Mouse (Mus musculus): Measurements from ENCODE around the gene Siglech.

GRCm38 (mm10) chr7:55722673-55723072 is 45.3 kb upstream of the Siglech start:
- TF ChIP-seq CTCF (IDR thresholded peaks at IDR 0.05; ENCODE audit: control insufficient read depth, insufficient read depth, insufficient replicate concordance, low read depth, low read length) = no peak
- no peak for TF ChIP-seq POLR2A (IDR thresholded peaks at IDR 0.05; ENCODE audit: control insufficient read depth, low read depth, low read length)

Data from testis, adult 2 months (tissue).